Mouse (Mus musculus) urinary bladder, postnatal 14 days (tissue): ENCODE results near the gene Nde1.
A peak's percentile ranks its signal among the peaks of the same experiment; 100 is the strongest.

Experiments used
- DNase-seq: peaks from one replicate; pipeline ENCODE4 v3.0.0; 2021; ENCODE audit warnings: low spot score

Gene Nde1

GRCm38 (mm10) chr16:14163731-14164130 is 656 bp downstream of the Nde1 start:
- no peak for DNase-seq

DNA sequence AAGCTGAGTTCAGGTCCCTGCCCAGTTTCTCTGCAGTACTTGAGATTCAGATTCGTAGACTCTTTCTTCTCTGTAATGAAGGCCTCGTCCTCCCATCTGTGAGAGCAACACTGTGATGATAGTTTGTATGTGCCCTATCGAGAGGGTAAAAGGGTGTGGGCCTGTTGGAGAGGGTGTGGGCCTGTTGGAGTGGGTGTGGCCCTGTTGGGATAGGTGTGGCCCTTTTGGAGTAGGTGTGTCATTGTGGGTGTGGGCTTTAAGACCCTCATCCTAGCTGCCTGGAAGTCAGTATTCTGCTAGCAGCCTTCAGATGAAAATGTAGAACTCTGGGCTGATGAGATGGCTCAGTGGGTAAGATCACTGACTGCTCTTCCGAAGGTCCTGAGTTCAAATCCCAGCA is 3.4 kb downstream of the Nde1 start:
- no peak for DNase-seq

- DNase-seq: no peak
Observed at GRCm38 (mm10) chr16:14169706-14170105, 6.6 kb downstream of the Nde1 start.

- DNase-seq: no peak
Observed at GRCm38 (mm10) chr16:14178041-14178440, 15.0 kb downstream of the Nde1 start.

DNA sequence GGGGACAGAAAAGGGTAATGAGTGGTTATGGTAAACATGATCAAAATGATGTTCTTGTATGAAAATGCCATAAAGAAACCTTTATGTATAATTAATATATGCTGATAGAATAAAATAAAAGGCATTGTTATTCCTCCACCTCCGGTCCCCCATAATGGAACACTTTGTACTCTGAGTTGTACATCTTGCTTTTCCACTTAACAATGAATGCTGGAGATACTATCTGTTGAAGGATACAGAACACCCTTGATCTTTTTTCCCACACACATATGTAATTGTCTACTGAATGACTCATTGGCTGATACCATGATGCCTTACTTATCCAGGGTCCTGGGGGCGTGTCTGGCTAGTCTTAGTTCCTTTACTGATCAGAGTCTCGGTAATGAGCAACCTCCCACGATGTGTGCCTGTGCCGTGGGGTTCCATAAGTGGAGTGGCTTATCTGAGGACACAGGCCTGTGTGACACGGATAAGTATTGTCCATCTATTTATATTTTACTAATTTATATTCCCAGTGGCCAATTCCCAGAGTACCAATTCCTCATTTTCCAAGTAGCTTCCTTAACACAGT is 17.2 kb downstream of the Nde1 start:
- no peak for DNase-seq

DNA sequence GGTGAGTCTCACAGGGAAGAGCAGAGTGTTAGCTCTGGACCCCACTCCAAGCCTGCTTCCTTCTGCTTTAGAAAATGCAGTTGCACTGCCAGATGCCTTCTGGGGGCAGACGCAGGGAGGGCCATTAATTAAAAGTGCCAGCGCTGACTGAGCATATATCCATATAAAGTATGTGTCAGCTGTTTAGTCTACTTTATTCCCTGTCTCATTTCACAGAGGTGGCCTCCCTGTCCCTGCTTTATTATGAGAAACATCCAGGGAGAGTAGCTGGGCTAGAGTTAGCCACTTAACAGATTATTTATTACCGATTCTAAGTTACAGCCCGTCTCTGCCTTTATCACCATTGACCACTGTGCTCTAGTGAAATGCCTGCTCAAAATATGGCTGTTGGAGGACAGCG is 19.3 kb downstream of the Nde1 start:
- no peak for DNase-seq

DNA sequence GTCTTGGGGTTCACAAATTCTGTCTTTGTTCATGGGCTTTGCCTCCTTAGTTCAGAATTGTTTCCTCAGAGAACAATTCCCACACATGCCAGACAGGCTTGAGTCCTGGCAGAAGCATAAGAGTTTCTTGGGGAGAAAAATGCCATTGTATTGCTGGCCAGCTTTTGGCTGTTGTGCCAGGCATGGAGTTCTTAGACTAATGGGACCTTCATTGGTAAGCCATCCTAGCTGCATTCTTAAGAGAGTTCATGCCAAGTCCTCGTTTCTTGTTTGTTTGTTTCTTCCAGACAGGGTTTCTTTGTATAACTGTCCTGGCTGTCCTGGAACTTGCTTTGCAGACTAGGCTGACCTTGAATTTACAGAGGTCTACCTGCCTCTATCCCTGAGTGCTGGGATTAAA is 20.8 kb downstream of the Nde1 start:
- no peak for DNase-seq

DNA sequence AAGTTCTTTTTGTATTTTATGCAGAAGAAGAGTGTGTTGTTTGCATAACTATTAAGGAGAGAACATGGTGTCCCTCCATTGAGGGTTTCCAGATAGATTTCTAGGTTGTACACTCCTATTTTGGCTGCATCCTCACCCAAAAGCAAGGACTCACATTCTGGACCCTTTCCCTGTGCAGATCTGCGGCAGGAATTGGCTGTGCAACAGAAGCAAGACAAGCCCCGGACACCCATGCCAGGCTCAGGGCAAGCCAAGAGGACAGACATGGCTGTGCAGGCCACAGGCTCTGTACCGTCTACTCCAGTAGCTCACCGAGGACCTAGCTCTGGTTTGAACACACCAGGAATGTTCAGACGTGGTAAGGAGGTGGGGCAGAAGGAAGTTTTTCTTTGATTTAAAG is 22.4 kb downstream of the Nde1 start:
- DNase-seq: no peak

- no peak for DNase-seq
Observed at GRCm38 (mm10) chr16:14194164-14194950, 31.3 kb downstream of the Nde1 start.

DNA sequence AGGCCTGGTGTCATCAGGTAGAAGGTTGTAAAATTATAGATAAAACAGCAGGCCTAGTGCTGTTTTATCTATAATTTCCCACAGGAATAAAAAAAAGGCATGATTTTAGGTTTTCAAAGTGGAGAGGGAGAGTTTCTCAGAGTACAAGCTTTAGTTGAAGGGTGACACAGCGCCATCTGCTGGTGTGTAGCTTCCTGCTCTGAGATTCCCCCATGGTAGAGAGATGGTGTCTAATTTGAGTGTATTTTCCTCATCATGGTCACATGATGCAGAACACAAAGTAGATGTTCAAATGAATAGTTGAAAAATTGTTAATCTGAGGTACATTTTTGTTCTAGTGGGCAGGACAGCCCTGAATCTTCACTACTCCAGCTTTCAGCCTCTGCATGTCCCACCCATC is 32.4 kb downstream of the Nde1 start:
- peak; percentile 63 for DNase-seq

DNA sequence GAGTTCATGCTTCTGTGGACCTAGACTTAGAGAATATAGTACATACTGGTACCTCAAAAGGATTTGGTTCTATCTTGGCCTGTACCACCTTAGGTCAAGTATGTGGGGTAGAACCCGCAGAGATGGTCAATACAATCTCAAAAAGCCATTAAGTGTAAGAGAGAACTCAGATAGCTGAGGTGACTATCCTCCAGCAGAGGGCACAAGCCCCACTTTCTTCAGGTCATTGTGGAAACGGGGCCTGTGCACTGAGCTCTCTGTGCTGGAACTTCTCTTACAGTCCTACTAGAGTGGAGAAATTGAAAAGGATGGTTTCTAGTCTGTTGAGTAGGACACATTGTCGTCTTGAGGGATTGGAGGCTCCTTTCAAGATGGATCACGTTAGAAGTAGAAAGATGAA is 35.7 kb downstream of the Nde1 start:
- no peak for DNase-seq

DNA sequence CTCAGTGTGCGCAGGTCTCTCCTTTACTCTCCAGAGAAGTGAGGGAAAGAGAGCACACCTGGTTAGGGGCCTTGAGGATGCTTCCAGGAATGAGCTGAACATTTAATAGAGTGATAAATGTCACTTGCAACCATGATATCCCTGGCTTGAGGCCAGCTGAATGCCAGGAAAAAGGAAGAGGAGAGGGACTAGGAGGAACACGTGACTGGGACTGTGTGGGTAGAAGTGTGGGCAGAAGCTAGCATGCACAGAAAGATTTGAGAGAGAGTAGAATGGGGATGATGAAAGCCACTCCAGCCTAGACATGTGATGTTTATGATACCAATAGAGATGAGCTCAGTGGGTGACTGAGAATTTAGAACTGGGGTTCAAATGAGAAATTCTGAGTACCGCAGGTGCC is 52.1 kb downstream of the Nde1 start:
- DNase-seq: no peak

DNA sequence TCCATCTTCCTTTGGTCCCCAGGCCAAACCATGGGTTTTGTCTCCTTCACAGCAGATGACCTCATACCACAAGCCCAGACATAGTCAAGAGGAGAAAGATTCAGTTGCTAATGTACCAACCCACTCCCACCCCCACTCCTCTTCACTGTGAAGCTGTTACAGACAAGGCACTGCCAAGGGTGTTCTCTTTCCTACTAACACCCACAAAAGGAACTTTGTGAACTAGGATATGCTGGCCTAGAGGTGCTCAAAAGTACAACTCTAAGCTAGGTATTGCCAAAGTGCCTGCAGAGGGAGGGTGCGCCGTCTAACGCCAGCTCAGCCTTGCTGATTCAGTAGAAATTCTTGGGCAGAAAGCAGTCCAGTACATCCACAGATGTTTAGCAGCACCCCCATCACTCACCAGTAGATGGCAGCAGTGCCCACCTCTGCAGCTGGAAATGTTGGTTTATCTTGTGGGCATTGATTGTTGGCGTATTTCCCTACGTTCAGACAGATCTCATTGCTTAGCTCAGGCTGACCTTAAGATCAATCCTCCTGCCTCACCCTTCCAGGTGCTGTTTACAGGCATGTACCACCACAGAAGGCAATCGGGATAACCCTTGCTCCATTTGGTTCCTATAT is 74.1 kb downstream of the Nde1 start:
- peak; percentile 77 for DNase-seq

DNA sequence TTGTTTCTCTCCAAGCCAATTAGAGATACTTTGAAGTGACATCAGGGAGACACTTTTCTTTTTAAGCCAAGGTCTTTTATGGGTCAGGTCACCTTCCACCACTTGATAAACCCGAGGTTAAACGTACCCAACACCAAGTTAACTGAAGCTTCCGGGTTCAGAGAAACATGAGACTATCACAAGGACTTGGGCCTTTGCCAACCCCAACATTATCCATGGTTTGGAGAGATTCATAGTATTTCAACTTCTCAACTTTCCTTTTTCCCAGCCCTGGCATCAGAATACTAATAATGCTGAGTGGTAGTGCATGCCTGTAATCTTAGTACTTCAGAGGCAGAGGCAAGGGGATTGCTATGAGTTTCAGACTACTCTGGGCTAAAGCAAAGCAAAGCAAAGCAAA is 79.0 kb downstream of the Nde1 start:
- no peak for DNase-seq
